Mouse (Mus musculus) layer of hippocampus, adult 9-11 months (tissue): ENCODE data around the gene Ankrd17.

Source experiments
- DNase-seq: peaks from one replicate; pipeline ENCODE4 v3.0.0; 2022

The Ankrd17 gene

GRCm38 (mm10) chr5:90366121-90367066 lies at the start of gene Ankrd17:
Gene Ankrd17 (minus strand): TSS chr5:90366577.
- peak; percentile 94 for DNase-seq

DNA sequence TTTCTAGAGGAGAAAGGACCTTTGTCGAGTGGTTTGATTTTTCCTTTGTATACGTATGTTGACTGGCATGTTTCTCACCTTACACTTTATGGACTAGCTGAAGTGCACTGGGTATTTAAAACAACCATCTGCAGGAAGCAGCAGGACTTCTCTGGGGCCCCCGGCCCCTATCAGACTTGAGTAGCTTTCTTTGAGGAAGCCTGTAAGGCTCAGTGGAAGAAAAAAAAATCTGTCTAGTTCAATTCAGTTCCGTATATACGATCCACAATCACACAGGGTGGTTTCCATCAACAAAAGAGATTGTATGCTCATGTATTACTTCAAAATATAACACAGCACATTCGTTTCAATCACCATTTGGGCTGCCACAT lies 48.5 kb upstream of the Ankrd17 start:
- DNase-seq, result peak; percentile 10

DNA sequence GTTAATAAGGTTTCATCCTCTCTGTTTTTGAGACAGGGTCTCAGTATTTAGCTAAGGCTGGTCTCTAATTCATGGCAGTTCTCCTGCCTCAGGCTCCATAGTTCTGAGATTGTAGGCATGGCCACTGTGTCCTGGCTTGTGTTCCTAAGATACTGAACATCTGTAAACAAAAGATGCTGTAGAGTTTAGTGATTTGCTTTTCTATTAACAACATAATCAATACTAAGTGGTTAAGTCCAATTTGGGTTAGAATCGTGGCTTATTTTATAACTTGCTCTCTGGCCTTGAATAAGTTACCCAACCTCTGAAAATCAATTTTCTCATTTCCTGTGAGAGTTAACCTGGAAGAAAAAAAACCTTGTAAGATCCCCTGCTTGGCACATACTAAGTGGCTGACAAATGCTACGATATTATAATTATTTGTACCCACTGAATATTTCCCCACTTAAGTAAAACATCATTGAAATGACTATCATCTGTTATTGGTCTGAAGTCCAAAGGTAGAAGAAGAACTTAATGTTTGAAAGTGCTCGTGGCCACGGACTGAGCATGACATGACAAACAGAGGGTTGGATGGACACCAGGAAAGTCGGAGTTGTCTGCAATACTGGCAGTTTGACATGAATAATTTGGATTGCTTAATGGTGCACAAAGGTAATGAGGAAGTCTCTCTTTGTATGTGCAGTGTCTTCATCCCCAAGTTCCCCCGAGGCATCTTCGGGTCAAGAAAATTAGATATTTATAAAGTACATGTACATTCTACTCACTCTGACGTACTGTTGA lies 48.0 kb upstream of the Ankrd17 start:
- DNase-seq, result peak; percentile 9

GRCm38 (mm10) chr5:90405210-90405609 lies 38.8 kb upstream of the Ankrd17 start:
- DNase-seq, result peak; percentile 65

- DNase-seq, result no peak
These were observed 30.4 kb upstream of the Ankrd17 start for GRCm38 (mm10) chr5:90396817-90397216.

- DNase-seq, result no peak
These were observed 27.9 kb upstream of the Ankrd17 start for GRCm38 (mm10) chr5:90394322-90394721.

GRCm38 (mm10) chr5:90393764-90394163 lies 27.4 kb upstream of the Ankrd17 start:
- no peak for DNase-seq

GRCm38 (mm10) chr5:90383080-90383479 lies 16.7 kb upstream of the Ankrd17 start:
- no peak for DNase-seq

DNA sequence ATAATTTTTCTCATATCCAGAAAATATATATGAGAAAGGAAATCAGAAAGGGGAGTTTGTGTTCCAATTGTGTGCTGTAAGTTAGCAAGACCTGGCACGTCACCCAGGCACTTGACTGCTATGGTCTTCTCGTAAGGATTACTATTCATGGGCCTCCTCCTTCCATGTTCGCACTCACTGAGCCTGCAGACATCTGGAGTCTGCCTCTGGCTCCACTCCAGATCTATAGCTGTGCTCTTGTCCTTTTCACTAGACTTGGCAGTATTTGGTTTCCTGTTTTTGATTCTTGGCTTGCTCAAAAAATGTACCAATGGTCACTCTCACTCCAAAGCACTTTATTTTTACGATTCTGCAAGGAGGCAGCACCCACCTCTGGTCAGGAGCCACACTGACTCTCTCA lies 15.1 kb upstream of the Ankrd17 start:
- DNase-seq, result no peak

DNA sequence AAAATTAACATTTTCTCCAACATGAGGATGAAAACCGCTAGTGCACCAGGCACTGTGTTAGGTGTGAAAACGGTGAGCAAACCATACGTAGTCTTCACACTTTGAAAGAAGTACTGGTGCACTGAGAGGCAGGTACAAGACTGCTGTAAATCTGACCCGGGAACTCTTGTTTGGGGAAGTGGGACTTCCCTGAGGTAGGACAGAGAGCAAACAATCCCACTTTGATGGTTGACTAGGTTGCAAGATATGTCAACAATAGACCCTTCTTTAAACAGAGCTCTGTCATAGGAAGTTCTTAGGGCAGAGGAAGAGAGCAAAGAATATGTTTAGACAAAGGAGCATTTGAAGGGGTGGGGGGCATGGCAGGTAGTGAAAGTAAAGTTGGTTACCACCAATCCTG lies 7.3 kb upstream of the Ankrd17 start:
- DNase-seq, result no peak

- DNase-seq, result no peak
These were observed 4.0 kb upstream of the Ankrd17 start for GRCm38 (mm10) chr5:90370401-90370800.

DNA sequence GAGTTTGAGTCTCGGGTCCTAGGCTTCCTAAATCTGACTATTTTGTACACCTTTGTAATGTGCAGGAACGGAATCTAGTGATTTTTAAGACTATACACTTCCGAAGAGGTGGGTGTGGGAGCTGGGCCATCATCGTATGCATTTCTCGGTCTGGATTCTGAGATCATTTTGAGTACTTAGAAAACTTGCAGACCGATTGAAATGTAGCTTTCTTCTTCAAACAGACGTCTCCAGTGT lies 608 bp upstream of the Ankrd17 start, which contains the start of gene Gm9958:
Gm9958 (plus strand) TSS at position 138 of the 237 bp plus-strand sequence.
- no peak for DNase-seq

- DNase-seq, result peak; percentile 43
These were observed 1.0 kb downstream of the Ankrd17 start for GRCm38 (mm10) chr5:90365141-90365951.

DNA sequence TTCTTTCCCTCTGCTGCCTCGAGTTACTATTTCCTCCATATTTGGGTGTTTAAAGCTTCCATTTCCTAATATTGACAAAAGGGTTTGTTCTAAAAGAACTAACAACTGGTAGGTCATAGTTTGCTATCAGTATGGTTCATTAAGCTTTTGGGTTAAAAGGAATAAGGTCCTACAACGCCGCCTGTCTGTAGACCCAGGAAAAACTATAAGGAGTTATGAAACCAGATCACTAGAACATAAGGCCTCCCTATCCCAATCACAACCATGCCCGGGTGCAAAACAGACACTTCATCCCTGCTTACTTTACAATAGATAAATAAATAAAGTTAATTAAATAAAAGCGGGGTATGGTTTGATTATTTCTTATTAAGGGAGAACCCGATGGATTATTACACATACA lies 1.9 kb downstream of the Ankrd17 start:
- DNase-seq, result peak; percentile 85

DNA sequence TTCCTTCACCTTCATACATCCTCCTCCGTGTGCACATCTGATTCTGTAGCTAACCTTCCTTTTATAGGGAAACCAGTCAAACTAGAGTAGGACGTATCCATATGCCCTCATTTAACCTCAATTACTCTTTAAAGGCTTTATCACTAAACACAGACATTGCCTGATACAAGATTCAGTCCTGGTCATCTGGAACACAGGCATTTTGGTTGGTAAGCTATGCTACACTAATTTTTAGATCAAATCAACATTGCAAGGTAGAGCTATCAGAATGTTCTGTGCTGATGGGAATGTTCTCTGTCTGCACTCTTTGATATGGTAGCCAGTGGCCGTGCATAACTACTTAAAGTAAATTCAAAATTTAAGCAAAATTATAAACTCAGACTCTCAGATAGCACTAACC lies 10.6 kb downstream of the Ankrd17 start:
- no peak for DNase-seq

DNA sequence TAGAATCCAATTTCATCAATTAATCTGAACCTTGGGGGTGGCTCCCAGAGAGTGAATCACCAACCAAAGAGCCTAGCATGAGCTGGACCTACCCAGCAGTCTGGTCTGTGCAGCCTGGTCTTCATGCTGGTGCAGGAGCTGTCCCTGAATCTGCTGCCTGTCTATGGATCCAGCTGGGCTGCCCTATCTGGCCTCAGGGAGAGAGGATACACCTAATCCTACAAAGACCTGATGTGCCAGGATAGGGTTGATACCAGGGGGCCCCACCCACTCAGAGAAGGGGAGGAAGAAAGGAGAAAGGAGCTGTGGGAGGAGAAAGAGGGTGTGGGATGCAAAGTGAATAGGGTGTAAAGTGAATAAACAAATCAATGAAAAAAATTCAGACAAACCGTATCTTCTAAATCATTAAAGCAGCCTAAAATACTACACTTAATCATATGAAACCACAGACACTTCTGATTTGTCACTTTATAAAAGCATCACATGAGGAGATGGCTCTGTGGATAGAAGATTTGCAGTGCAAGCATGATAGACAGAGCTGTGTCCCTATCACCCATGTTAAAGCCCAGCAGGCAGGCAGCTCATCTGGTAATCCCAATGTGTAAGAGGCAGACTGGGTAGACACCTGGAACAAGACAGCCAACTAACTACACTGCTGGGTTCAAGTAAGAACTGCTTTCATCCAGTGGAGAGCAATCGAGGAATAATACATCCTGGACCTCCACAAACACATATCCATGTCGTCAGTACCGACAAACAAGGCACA lies 12.6 kb downstream of the Ankrd17 start:
- no peak for DNase-seq

- no peak for DNase-seq
These were observed 19.5 kb downstream of the Ankrd17 start for GRCm38 (mm10) chr5:90346877-90347276.

DNA sequence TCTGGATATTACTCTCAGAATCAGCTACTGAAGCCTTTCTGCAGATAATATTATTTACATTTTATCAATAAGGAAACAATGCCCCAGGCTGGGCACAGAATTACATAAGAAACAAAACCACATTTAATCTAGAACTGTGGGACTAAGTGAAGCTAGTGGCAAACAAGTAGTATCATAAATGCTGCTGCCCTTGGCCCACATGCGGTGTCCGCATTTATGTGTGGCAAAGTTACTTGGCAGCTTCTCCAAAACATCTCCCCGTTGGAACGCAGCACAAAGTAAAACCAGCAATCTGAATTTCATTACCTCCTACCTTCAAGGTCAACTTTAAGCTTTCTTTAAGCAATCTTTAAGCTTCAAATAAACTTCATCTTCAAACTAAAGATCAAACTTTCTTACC lies 25.5 kb downstream of the Ankrd17 start:
- DNase-seq, result no peak

DNA sequence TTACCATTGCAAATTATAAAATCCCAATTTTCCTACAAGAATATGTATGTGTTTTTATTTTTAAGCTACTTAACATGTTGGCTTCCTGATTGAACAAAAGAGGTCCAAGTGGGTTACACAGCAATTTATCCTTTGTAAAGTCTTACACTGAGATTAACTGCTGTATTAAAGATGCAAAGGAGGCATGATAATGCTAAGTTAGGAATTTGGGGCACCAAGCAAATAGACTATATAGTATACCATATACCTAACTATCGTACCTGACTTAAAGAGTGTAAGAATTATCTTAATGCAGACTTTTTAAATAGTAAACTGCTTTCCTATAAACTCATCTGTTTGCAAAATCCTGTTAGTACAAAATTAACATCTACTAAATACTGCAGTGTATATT lies 26.4 kb downstream of the Ankrd17 start:
- DNase-seq, result no peak

DNA sequence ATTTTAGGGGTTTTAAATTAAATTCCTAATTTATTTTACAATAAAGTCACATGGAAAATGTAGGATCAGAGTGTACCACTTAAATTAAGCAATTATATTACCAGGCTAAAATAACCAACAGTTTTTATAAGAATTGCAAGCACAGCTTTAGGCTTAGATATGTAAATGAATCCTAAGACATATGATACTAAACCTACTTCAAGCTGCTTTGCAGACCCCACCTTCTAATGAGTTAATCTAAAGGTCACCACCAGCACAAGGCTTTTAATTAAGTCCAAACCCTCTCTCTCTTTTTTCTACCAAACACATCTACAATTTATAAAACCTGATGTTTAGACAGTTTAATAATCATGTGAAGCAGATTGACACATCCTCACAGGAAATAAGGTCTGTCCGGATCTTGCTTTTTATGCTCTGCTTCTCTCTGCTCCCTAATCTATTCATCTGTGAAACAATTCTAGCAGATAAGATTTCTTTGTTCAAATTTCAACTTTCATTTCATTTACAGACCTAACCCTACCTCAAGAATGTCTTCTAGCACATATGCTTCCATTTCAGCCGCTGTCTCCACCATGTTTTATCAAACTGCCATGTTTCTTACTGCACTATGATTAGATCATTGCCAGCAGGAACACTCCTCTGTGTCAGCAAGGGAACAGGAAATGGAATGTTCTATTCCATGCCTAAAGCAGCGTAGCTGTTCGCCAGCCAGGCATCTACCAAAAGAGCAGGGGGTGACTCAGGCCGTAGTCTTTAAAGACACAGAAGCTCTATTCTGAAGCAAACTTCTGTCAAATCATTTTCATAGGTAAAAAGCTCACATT lies 27.0 kb downstream of the Ankrd17 start:
- DNase-seq, result peak; percentile 58
